Mouse (Mus musculus) spleen, adult 2 months (tissue): ENCODE measurements around the gene Sash1. TPM values are rescaled to one million over a fixed set of nuclear protein-coding genes. Genes with fewer than 3 reads are reported as not detected.

Source experiments
- DNase-seq, 2 experiments: peaks; one replicate each; pipeline versions ENCODE4 v3.0.0 to v3.0.0-alpha.2; 2012 to 2021; ENCODE audit warnings: low spot score in 2 of 2, low read depth in 1 of 2
- H3K27ac ChIP-seq: fragments of 200-500 bp; 2 replicates; pipeline ENCODE4 v1.5.1; 2012; ENCODE audit warnings: low read length, inconsistent platforms; ENCODE audit not compliant: insufficient read depth
- H3K27me3 ChIP-seq: fragments of 200-500 bp; 2 replicates; pipeline ENCODE4 v1.6.1; 2012; ENCODE audit warnings: mild to moderate bottlenecking, moderate library complexity, low read length, inconsistent platforms; ENCODE audit not compliant: control insufficient read depth, insufficient read depth
- H3K36me3 ChIP-seq: fragments of 200-500 bp; 2 replicates; pipeline ENCODE4 v1.6.1; 2012; ENCODE audit warnings: mild to moderate bottlenecking, low read length, inconsistent platforms; ENCODE audit not compliant: control insufficient read depth, insufficient read depth
- H3K4me1 ChIP-seq: fragments of 200-500 bp; 2 replicates; pipeline ENCODE4 v1.6.1; 2011; ENCODE audit warnings: inconsistent platforms; ENCODE audit not compliant: control insufficient read depth, insufficient read depth, insufficient read length
- H3K4me3 ChIP-seq: fragments of 200-500 bp; 2 replicates; pipeline ENCODE4 v1.5.1; 2011; ENCODE audit warnings: mild to moderate bottlenecking, inconsistent platforms; ENCODE audit not compliant: insufficient read depth, insufficient read length; ENCODE audit errors: extremely low read depth
- CTCF ChIP-seq: fragments of 200-500 bp; IDR thresholded peaks from 2 replicates; pipeline ENCODE4 v1.5.1; 2011; ENCODE audit warnings: mild to moderate bottlenecking, inconsistent platforms; ENCODE audit not compliant: insufficient read depth, insufficient read length, insufficient replicate concordance; ENCODE audit errors: extremely low read depth
- POLR2A ChIP-seq: fragments of 200-500 bp; IDR thresholded peaks from 2 replicates; pipeline ENCODE4 v1.6.1; 2011; ENCODE audit warnings: low read depth, low read length, inconsistent platforms
- WGBS: fragments of 180-500 bp; shearing (Covaris S2); methylation state at CpG from one replicate; pipeline ENCODE4 v1.1.7; 2018; 5-methylcytosine and 5-hydroxymethylcytosine counted together
- polyA plus RNA-seq: library from polyadenylated mRNA; depleted of rRNA; stranded (reverse); fragments of >200 nt; gene quantifications from 2 replicates; pipeline ENCODE4 v1.2.3, GENCODE M21; 2012

The Sash1 gene
- polyA plus RNA-seq, 1 experiment = 9.8 TPM

- Histone ChIP-seq H3K4me1 (no peaks in the 10 kb centered on the region), H3K27ac (no peak overlapping the region), H3K4me3 (no peak overlapping the region), H3K36me3 (no peaks in the 10 kb centered on the region), H3K27me3 (no peaks in the 10 kb centered on the region)
- DNase-seq = peak in 1 of 2 experiments; percentile 3
- WGBS = 70% methylated on average over 17 of the region's 17 CpGs
- TF ChIP-seq CTCF = peak; percentile 24; the same call in 1 of the 2 replicates
- no peak for TF ChIP-seq POLR2A
These were observed 51.9 kb downstream of the Sash1 start for GRCm38 (mm10) chr10:8833816-8834464.

- no peaks in the 10 kb centered on the region for H3K36me3 ChIP-seq
- no peak overlapping the region for H3K27ac ChIP-seq
- H3K27me3 ChIP-seq = no peaks in the 10 kb centered on the region
- no peak overlapping the region for H3K4me3 ChIP-seq
- no peak for DNase-seq
- TF ChIP-seq POLR2A (no peak), CTCF (no peak)
- 89% methylated on average over 10 of the region's 10 CpGs for WGBS
- H3K4me1 ChIP-seq = no peaks in the 10 kb centered on the region
These were observed 59.6 kb downstream of the Sash1 start for GRCm38 (mm10) chr10:8826303-8826702.

- Histone ChIP-seq H3K27me3 (no peaks in the 10 kb centered on the region), H3K27ac (no peak overlapping the region), H3K4me3 (no peak overlapping the region), H3K4me1 (no peaks in the 10 kb centered on the region), H3K36me3 (no peaks in the 10 kb centered on the region)
- 93% methylated on average over 9 of the region's 9 CpGs for WGBS
- no peak for TF ChIP-seq POLR2A
- no peak for TF ChIP-seq CTCF
- no peak for DNase-seq
These were observed 60.0 kb downstream of the Sash1 start for GRCm38 (mm10) chr10:8825874-8826273.

GRCm38 (mm10) chr10:8818066-8818465 is 67.8 kb downstream of the Sash1 start:
- no peak overlapping the region for H3K4me3 ChIP-seq
- no peaks in the 10 kb centered on the region for H3K36me3 ChIP-seq
- no peak overlapping the region for H3K27ac ChIP-seq
- no peaks in the 10 kb centered on the region for H3K4me1 ChIP-seq
- DNase-seq = no peak
- TF ChIP-seq CTCF = no peak
- TF ChIP-seq POLR2A = no peak
- no peaks in the 10 kb centered on the region for H3K27me3 ChIP-seq
- WGBS = 85% methylated on average over 5 of the region's 5 CpGs

GRCm38 (mm10) chr10:8813984-8814578 is 71.8 kb downstream of the Sash1 start:
- Histone ChIP-seq H3K27ac (no peak overlapping the region), H3K4me3 (no peak overlapping the region), H3K4me1 (no peaks in the 10 kb centered on the region), H3K36me3 (no peaks in the 10 kb centered on the region), H3K27me3 (no peaks in the 10 kb centered on the region)
- no peak for DNase-seq
- TF ChIP-seq POLR2A (no peak), CTCF (no peak)
- WGBS = 91% methylated on average over 18 of the region's 18 CpGs

- no peak for DNase-seq
- WGBS = 89% methylated on average over 14 of the region's 14 CpGs
- Histone ChIP-seq H3K36me3 (no peaks in the 10 kb centered on the region), H3K4me1 (no peaks in the 10 kb centered on the region), H3K4me3 (no peak overlapping the region), H3K27me3 (no peaks in the 10 kb centered on the region), H3K27ac (no peak overlapping the region)
- TF ChIP-seq CTCF = no peak
- TF ChIP-seq POLR2A = no peak
These were observed 72.6 kb downstream of the Sash1 start for GRCm38 (mm10) chr10:8813259-8813658.

GRCm38 (mm10) chr10:8812807-8813206 is 73.1 kb downstream of the Sash1 start:
- H3K4me1 ChIP-seq = no peaks in the 10 kb centered on the region
- H3K27ac ChIP-seq = no peak overlapping the region
- WGBS = 88% methylated on average over 8 of the region's 8 CpGs
- no peak for TF ChIP-seq POLR2A
- TF ChIP-seq CTCF = no peak
- H3K36me3 ChIP-seq = no peaks in the 10 kb centered on the region
- no peaks in the 10 kb centered on the region for H3K27me3 ChIP-seq
- H3K4me3 ChIP-seq = no peak overlapping the region
- no peak for DNase-seq
